Mouse (Mus musculus) cortical plate, adult 2 months (tissue): ENCODE data around the gene P3h4. TPM values are rescaled to one million over a fixed set of nuclear protein-coding genes. Genes with fewer than 3 reads are reported as not detected.

Experiments used
- H3K27ac ChIP-seq: fragments of 200-500 bp; 2 replicates; pipeline ENCODE4 v1.5.1; 2012; ENCODE audit warnings: low read length, control low read depth, inconsistent platforms; ENCODE audit not compliant: insufficient read depth
- H3K4me1 ChIP-seq: fragments of 200-500 bp; 2 replicates; pipeline ENCODE4 v1.6.1; 2011; ENCODE audit warnings: low read length; ENCODE audit not compliant: control insufficient read depth, insufficient read depth
- H3K4me3 ChIP-seq: fragments of 200-500 bp; 2 replicates; pipeline ENCODE4 v1.5.1; 2011; ENCODE audit warnings: mild to moderate bottlenecking, low read length, control low read depth; ENCODE audit not compliant: insufficient read depth
- CTCF ChIP-seq: fragments of 200-500 bp; IDR thresholded peaks from 2 replicates; pipeline ENCODE4 v1.5.1; 2011; ENCODE audit warnings: mild to moderate bottlenecking, control low read depth, low read length; ENCODE audit not compliant: insufficient read depth; ENCODE audit errors: extremely low read depth
- POLR2A ChIP-seq: fragments of 200-500 bp; IDR thresholded peaks from 2 replicates; pipeline ENCODE4 v1.6.1; 2011; ENCODE audit warnings: mild to moderate bottlenecking, low read length, control low read depth; ENCODE audit not compliant: insufficient read depth; ENCODE audit errors: extremely low read depth
- polyA plus RNA-seq: library from polyadenylated mRNA; depleted of rRNA; stranded (reverse); fragments of >200 nt; gene quantifications from 2 replicates; pipeline ENCODE4 v1.2.3, GENCODE M21; 2012

Gene P3h4
- polyA plus RNA-seq, 1 experiment, result 15.3 TPM

GRCm38 (mm10) chr11:100386586-100386985 is 28.1 kb downstream of the P3h4 start:
- TF ChIP-seq CTCF (no peak), POLR2A (no peak)
- peaks cover 4% of the 10 kb centered on the region; the same call in 1 of the 2 replicates for H3K4me1 ChIP-seq

GRCm38 (mm10) chr11:100385016-100385415 is 29.6 kb downstream of the P3h4 start:
- Histone ChIP-seq H3K4me1 (peaks cover 4% of the 10 kb centered on the region; the same call in 1 of the 2 replicates), H3K4me3 (no peak overlapping the region), H3K27ac (no peak overlapping the region)
- TF ChIP-seq CTCF (no peak), POLR2A (no peak)

More at GRCm38 (mm10) chr11:100386586-100386985, 28.1 kb downstream of the P3h4 start:
- Histone ChIP-seq H3K27ac (no peak overlapping the region), H3K4me3 (no peak overlapping the region)

- H3K4me3 ChIP-seq, result no peak overlapping the region
- no peaks in the 10 kb centered on the region for H3K4me1 ChIP-seq
- TF ChIP-seq POLR2A (no peak), CTCF (no peak)
- H3K27ac ChIP-seq, result no peak overlapping the region
Measured at GRCm38 (mm10) chr11:100382682-100383081, 32.0 kb downstream of the P3h4 start.

GRCm38 (mm10) chr11:100379311-100379710 is 35.3 kb downstream of the P3h4 start:
- no peak overlapping the region for H3K4me3 ChIP-seq
- no peaks in the 10 kb centered on the region for H3K4me1 ChIP-seq
- no peak for TF ChIP-seq POLR2A
- TF ChIP-seq CTCF, result no peak
- no peak overlapping the region for H3K27ac ChIP-seq

GRCm38 (mm10) chr11:100378446-100378845 is 36.2 kb downstream of the P3h4 start:
- no peaks in the 10 kb centered on the region for H3K4me1 ChIP-seq
- H3K27ac ChIP-seq, result no peak overlapping the region
- H3K4me3 ChIP-seq, result no peak overlapping the region
- TF ChIP-seq CTCF (no peak), POLR2A (no peak)

GRCm38 (mm10) chr11:100377989-100378388 is 36.6 kb downstream of the P3h4 start:
- TF ChIP-seq CTCF, result no peak
- TF ChIP-seq POLR2A, result no peak
- Histone ChIP-seq H3K27ac (no peak overlapping the region), H3K4me3 (no peak overlapping the region), H3K4me1 (no peaks in the 10 kb centered on the region)

GRCm38 (mm10) chr11:100376746-100377389 is 37.8 kb downstream of the P3h4 start:
- no peak for TF ChIP-seq POLR2A
- no peak for TF ChIP-seq CTCF
- H3K4me3 ChIP-seq, result no peak overlapping the region
- no peak overlapping the region for H3K27ac ChIP-seq
- peaks cover 6% of the 10 kb centered on the region for H3K4me1 ChIP-seq

- Histone ChIP-seq H3K27ac (no peak overlapping the region), H3K4me1 (peaks cover 6% of the 10 kb centered on the region), H3K4me3 (no peak overlapping the region)
Measured at GRCm38 (mm10) chr11:100376005-100376404, 38.6 kb downstream of the P3h4 start.

GRCm38 (mm10) chr11:100375127-100375526 is 39.5 kb downstream of the P3h4 start:
- peaks cover 6% of the 10 kb centered on the region for H3K4me1 ChIP-seq
- no peak overlapping the region for H3K27ac ChIP-seq
- TF ChIP-seq CTCF, result no peak
- no peak for TF ChIP-seq POLR2A
- H3K4me3 ChIP-seq, result no peak overlapping the region

More at GRCm38 (mm10) chr11:100376005-100376404, 38.6 kb downstream of the P3h4 start:
- TF ChIP-seq CTCF, result no peak
- no peak for TF ChIP-seq POLR2A

- TF ChIP-seq POLR2A (no peak), CTCF (no peak)
- H3K27ac ChIP-seq, result no peak overlapping the region
- peaks cover 6% of the 10 kb centered on the region for H3K4me1 ChIP-seq
- no peak overlapping the region for H3K4me3 ChIP-seq
Measured at GRCm38 (mm10) chr11:100371981-100372558, 42.6 kb downstream of the P3h4 start.
